Mouse (Mus musculus) heart, embryonic 14.5 days (tissue): ENCODE measurements around the gene C2cd2l. TPM values are rescaled to one million over a fixed set of nuclear protein-coding genes. Genes with fewer than 3 reads are reported as not detected.
"Not testable (repeated sequence)": the region's sequence is repeated elsewhere in the genome, so short reads cannot be mapped to it uniquely, and the experiment has no call there.

Experiments used
- ATAC-seq: fragments of 200-750 bp; cut with Nextera tagmentation; 2 replicates; pipeline ENCODE4 v1.8.0; 2017; ENCODE audit warnings: low read depth, moderate TSS enrichment; ENCODE audit not compliant: insufficient number of reproducible peaks, insufficient read depth, low FRiP score
- H3K27ac ChIP-seq, 2 experiments: fragments of 200-500 bp in 1 of 2; fragments of 300-500 bp in 1 of 2; sonication (generic) in 1 of 2; replicated peaks in 1 of 2; 2 replicates each; pipeline ENCODE4 v1.5.1; 2012 to 2014; ENCODE audit warnings: low read depth in 2 of 2, low read length in 2 of 2, control low read depth in 1 of 2, mild to moderate bottlenecking in 1 of 2, mixed read lengths in 1 of 2; ENCODE audit not compliant: control insufficient read depth in 1 of 2, insufficient read depth in 1 of 2
- H3K27me3 ChIP-seq: fragments of 300-500 bp; sonication (generic); 2 replicates; pipeline ENCODE4 v1.6.1; 2014; ENCODE audit warnings: mild to moderate bottlenecking, low read length, control low read depth; ENCODE audit not compliant: control insufficient read depth, insufficient read depth
- H3K36me3 ChIP-seq: fragments of 300-500 bp; sonication (generic); 2 replicates; pipeline ENCODE4 v1.6.1; 2014; ENCODE audit warnings: mild to moderate bottlenecking, control low read depth, low read length, mixed read lengths; ENCODE audit not compliant: control insufficient read depth, insufficient read depth
- H3K4me1 ChIP-seq, 2 experiments: fragments of 200-500 bp in 1 of 2; fragments of 300-500 bp in 1 of 2; sonication (generic) in 1 of 2; 2 replicates each; pipeline ENCODE4 v1.6.1; 2012 to 2014; ENCODE audit warnings: low read length in 2 of 2, control low read depth in 1 of 2, mixed read lengths in 1 of 2; ENCODE audit not compliant: control insufficient read depth in 2 of 2, insufficient read depth in 2 of 2
- H3K4me2 ChIP-seq: fragments of 300-500 bp; sonication (generic); 2 replicates; pipeline ENCODE4 v1.6.1; 2014; ENCODE audit warnings: mild to moderate bottlenecking, low read length
- H3K4me3 ChIP-seq, 2 experiments: fragments of 200-500 bp in 1 of 2; fragments of 300-500 bp in 1 of 2; sonication (generic) in 1 of 2; 2 replicates each; pipeline ENCODE4 v1.5.1; 2012 to 2014; ENCODE audit warnings: low read length in 2 of 2, mild to moderate bottlenecking in 2 of 2, control low read depth in 1 of 2, low read depth in 1 of 2, moderate library complexity in 1 of 2; ENCODE audit not compliant: control insufficient read depth in 1 of 2, insufficient read depth in 1 of 2
- H3K9ac ChIP-seq: fragments of 300-500 bp; sonication (generic); 2 replicates; pipeline ENCODE4 v1.6.1; 2014; ENCODE audit warnings: mild to moderate bottlenecking, low read length
- H3K9me3 ChIP-seq: fragments of 300-500 bp; sonication (generic); 2 replicates; pipeline ENCODE4 v1.6.1; 2016; ENCODE audit warnings: low read length, control low read depth; ENCODE audit not compliant: control insufficient read depth
- WGBS: fragments of 180-500 bp; shearing (Covaris S2); extraction: QIAGEN DNeasy Blood & Tissue Kit; methylation state at CpG from one replicate; pipeline ENCODE4 v1.1.7; 2014; 5-methylcytosine and 5-hydroxymethylcytosine counted together
- polyA plus RNA-seq: library from polyadenylated mRNA; unstranded; fragments of >200 nt; fragmentation: Nextera tagmentation; extraction: Ambion mirVana; gene quantifications from 2 replicates; pipeline ENCODE4 v1.2.1, GENCODE M21; 2014

C2cd2l gene
- polyA plus RNA-seq, 1 experiment from 2014 or later, result 7.7 TPM

GRCm38 (mm10) chr9:44342605-44343004, 22.5 kb upstream of the C2cd2l start:
- peak overlapping the region; percentile 86; the same call in 1 of the 2 replicates for H3K9ac ChIP-seq
- H3K36me3 ChIP-seq, result peaks cover 55% of the 10 kb centered on the region
- peak overlapping the region; percentile 81 to 97 for H3K27ac ChIP-seq

GRCm38 (mm10) chr9:44342173-44342572, 22.1 kb upstream of the C2cd2l start:
- Histone ChIP-seq H3K36me3 (peaks cover 55% of the 10 kb centered on the region), H3K4me1 (peaks cover 9 to 25% of the 10 kb centered on the region in 2 experiments), H3K9ac (peak overlapping the region; percentile 86), H3K4me3 (peak overlapping the region in 1 of 2 experiments; percentile 3; a peak in 1 of 4 replicates), H3K4me2 (peak overlapping the region; percentile 85), H3K27ac (peak overlapping the region; percentile 81 to 97; a peak in 3 of 4 replicates), H3K27me3 (no peaks in the 10 kb centered on the region), H3K9me3 (no peaks in the 10 kb centered on the region)
- no peak for ATAC-seq
- 52% methylated on average over 3 of the region's 3 CpGs for WGBS

More at GRCm38 (mm10) chr9:44342605-44343004, 22.5 kb upstream of the C2cd2l start:
- WGBS, result 87% methylated on average over 1 of the region's 1 CpGs
- no peak for ATAC-seq
- Histone ChIP-seq H3K4me1 (peaks cover 9 to 20% of the 10 kb centered on the region in 2 experiments), H3K9me3 (no peaks in the 10 kb centered on the region), H3K4me3 (peak overlapping the region in 1 of 2 experiments; percentile 71; a peak in 2 of 4 replicates), H3K27me3 (no peaks in the 10 kb centered on the region), H3K4me2 (peak overlapping the region; percentile 85)

- Histone ChIP-seq H3K4me3 (peak overlapping the region in 1 of 2 experiments; percentile 3; a peak in 1 of 4 replicates), H3K27ac (no peak overlapping the region), H3K27me3 (no peaks in the 10 kb centered on the region), H3K4me1 (peaks cover 10 to 32% of the 10 kb centered on the region in 2 experiments), H3K36me3 (peaks cover 56% of the 10 kb centered on the region), H3K9me3 (no peaks in the 10 kb centered on the region), H3K4me2 (no peak overlapping the region), H3K9ac (peak overlapping the region; percentile 55)
- WGBS, result 82% methylated on average over 5 of the region's 5 CpGs
- no peak for ATAC-seq
Observed at GRCm38 (mm10) chr9:44341487-44341886, 21.4 kb upstream of the C2cd2l start.

GRCm38 (mm10) chr9:44338574-44338973, 18.5 kb upstream of the C2cd2l start:
- 86% methylated on average over 5 of the region's 5 CpGs for WGBS
- no peak overlapping the region for H3K4me3 ChIP-seq
- H3K36me3 ChIP-seq, result peaks cover 55% of the 10 kb centered on the region
- H3K27ac ChIP-seq, result no peak overlapping the region
- H3K9me3 ChIP-seq, result no peaks in the 10 kb centered on the region
- H3K4me2 ChIP-seq, result no peak overlapping the region
- H3K9ac ChIP-seq, result no peak overlapping the region
- ATAC-seq, result no peak
- H3K4me1 ChIP-seq, result peaks cover 11 to 35% of the 10 kb centered on the region in 2 experiments
- no peaks in the 10 kb centered on the region for H3K27me3 ChIP-seq

GRCm38 (mm10) chr9:44337436-44338169, 17.5 kb upstream of the C2cd2l start:
- no peak for ATAC-seq
- Histone ChIP-seq H3K27me3 (no peaks in the 10 kb centered on the region), H3K4me3 (peak overlapping the region in 1 of 2 experiments; percentile 87; a peak in 2 of 4 replicates), H3K27ac (peak overlapping the region in 1 of 2 experiments; percentile 21; a peak in 1 of 4 replicates), H3K9ac (peak overlapping the region; percentile 99), H3K4me1 (peaks cover 8 to 27% of the 10 kb centered on the region in 2 experiments), H3K36me3 (peaks cover 64% of the 10 kb centered on the region), H3K9me3 (no peaks in the 10 kb centered on the region), H3K4me2 (peak overlapping the region; percentile 68)
- 61% methylated on average over 9 of the region's 9 CpGs for WGBS

GRCm38 (mm10) chr9:44336964-44337363, 16.9 kb upstream of the C2cd2l start:
- no peaks in the 10 kb centered on the region for H3K9me3 ChIP-seq
- peaks cover 4 to 21% of the 10 kb centered on the region in 2 experiments; a peak in 3 of 4 replicates for H3K4me1 ChIP-seq
- peak overlapping the region; percentile 29 to 87; a peak in 3 of 4 replicates for H3K4me3 ChIP-seq
- peaks cover 71% of the 10 kb centered on the region for H3K36me3 ChIP-seq
- WGBS, result 55% methylated on average over 3 of the region's 3 CpGs
- no peak for ATAC-seq
- no peak overlapping the region; a peak in 1 of 4 replicates for H3K27ac ChIP-seq
- peak overlapping the region; percentile 68 for H3K4me2 ChIP-seq
- H3K27me3 ChIP-seq, result no peaks in the 10 kb centered on the region
- peak overlapping the region; percentile 99 for H3K9ac ChIP-seq

- H3K27me3 ChIP-seq, ATAC-seq, H3K27ac ChIP-seq, H3K9me3 ChIP-seq: not testable (repeated sequence)
- peak overlapping the region; percentile 29 to 87 for H3K4me3 ChIP-seq
- peaks cover 4 to 20% of the 10 kb centered on the region in 2 experiments; a peak in 3 of 4 replicates for H3K4me1 ChIP-seq
- H3K9ac ChIP-seq, result peak overlapping the region; percentile 99
- peaks cover 71% of the 10 kb centered on the region for H3K36me3 ChIP-seq
- WGBS, result 29% methylated on average over 4 of the region's 4 CpGs
- peak overlapping the region; percentile 68 for H3K4me2 ChIP-seq
Observed at GRCm38 (mm10) chr9:44336513-44336912, 16.4 kb upstream of the C2cd2l start.
